Mouse (Mus musculus): ENCODE measurements around the gene Ccl20. TPM values are rescaled to one million over a fixed set of nuclear protein-coding genes. Genes with fewer than 3 reads are reported as not detected.
A peak's percentile ranks its signal among the peaks of the same experiment; 100 is the strongest.

Ccl20 gene
- polyA plus RNA-seq, 1 experiment from 2014 or later: 7.6 TPM

- no peaks in the 10 kb centered on the region for H3K27me3 ChIP-seq (ENCODE audit: control insufficient read depth, insufficient read depth, low read length)
- no peaks in the 10 kb centered on the region for H3K4me1 ChIP-seq (ENCODE audit: control insufficient read depth, insufficient read depth, low read length)
- H3K9me3 ChIP-seq (replicated peaks; ENCODE audit: control insufficient read depth, low read length): no peaks in the 10 kb centered on the region
- no peaks in the 10 kb centered on the region for H3K36me3 ChIP-seq (ENCODE audit: control insufficient read depth, insufficient read depth, low read length)
- H3K27ac ChIP-seq (ENCODE audit: low read length): no peak overlapping the region
- no peak overlapping the region for H3K9ac ChIP-seq (ENCODE audit: low read length)
- 78% methylated on average over 1 of the region's 1 CpGs for WGBS
- no peak overlapping the region for H3K4me3 ChIP-seq (replicated peaks; ENCODE audit: low read length)
- H3K4me2 ChIP-seq (ENCODE audit: low read depth, low read length): no peak overlapping the region
- no peak for ATAC-seq (ENCODE audit: insufficient read depth, low FRiP score)
These were observed 40.3 kb downstream of the Ccl20 start for GRCm38 (mm10) chr1:83156876-83157275.

DNA sequence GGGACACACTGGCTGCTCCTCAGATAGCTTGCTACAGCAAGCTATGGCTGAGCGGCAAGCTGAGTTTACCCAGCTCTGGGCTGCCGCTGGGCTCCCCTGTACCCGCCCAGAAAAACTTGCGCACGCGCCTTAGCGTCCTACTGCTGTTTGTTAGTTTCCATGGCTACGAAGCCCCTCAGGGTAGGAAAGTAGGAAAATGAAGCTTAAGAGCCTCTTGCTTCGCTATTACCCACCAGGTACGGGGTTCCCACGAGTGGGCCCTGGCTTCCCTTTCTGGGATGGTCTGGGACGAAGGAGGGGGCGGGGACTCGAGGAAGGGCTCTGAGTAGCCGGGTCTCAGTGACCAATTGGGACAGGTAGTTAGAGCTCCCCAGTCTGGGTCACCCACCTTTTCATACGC is 43.0 kb downstream of the Ccl20 start, which contains the start of gene Daw1:
TSS of gene Daw1 (plus strand) at position 150 of the 400 bp plus-strand sequence.
- peak; percentile 83 for ATAC-seq (ENCODE audit: insufficient read depth, low FRiP score)
- H3K27me3 ChIP-seq (ENCODE audit: control insufficient read depth, insufficient read depth, low read length): no peaks in the 10 kb centered on the region
- H3K27ac ChIP-seq (ENCODE audit: low read length): no peak within 1 kb of the TSS
- WGBS: 2% methylated on average over 16 of the region's 16 CpGs
- H3K9me3 ChIP-seq (replicated peaks; ENCODE audit: control insufficient read depth, low read length): no peaks in the 10 kb centered on the region
- peak within 1 kb of the TSS; percentile 54 for H3K4me2 ChIP-seq (ENCODE audit: low read depth, low read length)
- no peaks in the 10 kb centered on the region for H3K36me3 ChIP-seq (ENCODE audit: control insufficient read depth, insufficient read depth, low read length)
- H3K4me3 ChIP-seq (replicated peaks; ENCODE audit: low read length): peak within 1 kb of the TSS; percentile 61
- no peaks in the 10 kb centered on the region for H3K4me1 ChIP-seq (ENCODE audit: control insufficient read depth, insufficient read depth, low read length)
- H3K9ac ChIP-seq (ENCODE audit: low read length): peak within 1 kb of the TSS; percentile 73

GRCm38 (mm10) chr1:83161658-83162057 is 45.1 kb downstream of the Ccl20 start:
- Histone ChIP-seq H3K4me1 (ENCODE audit: control insufficient read depth, insufficient read depth, low read length) (no peaks in the 10 kb centered on the region), H3K9me3 (replicated peaks; ENCODE audit: control insufficient read depth, low read length) (no peaks in the 10 kb centered on the region), H3K4me3 (replicated peaks; ENCODE audit: low read length) (no peak overlapping the region), H3K4me2 (ENCODE audit: low read depth, low read length) (no peak overlapping the region), H3K9ac (ENCODE audit: low read length) (no peak overlapping the region), H3K27me3 (ENCODE audit: control insufficient read depth, insufficient read depth, low read length) (no peaks in the 10 kb centered on the region), H3K27ac (ENCODE audit: low read length) (no peak overlapping the region), H3K36me3 (ENCODE audit: control insufficient read depth, insufficient read depth, low read length) (no peaks in the 10 kb centered on the region)
- WGBS: 63% methylated on average over 3 of the region's 3 CpGs
- ATAC-seq (ENCODE audit: insufficient read depth, low FRiP score): no peak

- Histone ChIP-seq H3K27ac (ENCODE audit: low read length) (no peak overlapping the region), H3K9me3 (replicated peaks; ENCODE audit: control insufficient read depth, low read length) (no peaks in the 10 kb centered on the region), H3K36me3 (ENCODE audit: control insufficient read depth, insufficient read depth, low read length) (no peaks in the 10 kb centered on the region), H3K4me2 (ENCODE audit: low read depth, low read length) (no peak overlapping the region), H3K4me3 (replicated peaks; ENCODE audit: low read length) (no peak overlapping the region), H3K27me3 (ENCODE audit: control insufficient read depth, insufficient read depth, low read length) (no peaks in the 10 kb centered on the region), H3K9ac (ENCODE audit: low read length) (no peak overlapping the region), H3K4me1 (ENCODE audit: control insufficient read depth, insufficient read depth, low read length) (no peaks in the 10 kb centered on the region)
- ATAC-seq (ENCODE audit: insufficient read depth, low FRiP score): no peak
- WGBS: 64% methylated on average over 3 of the region's 3 CpGs
These were observed 47.5 kb downstream of the Ccl20 start for GRCm38 (mm10) chr1:83164027-83164426.

Other genes starting within 250 kb of the Ccl20 start
- gene A030005L19Rik, start 203.4 kb upstream of the Ccl20 start, polyA plus RNA-seq (2015; fragmentation: Nextera tagmentation; extraction: Ambion mirVana): 0.17 and 0.30 TPM in 2 replicates
- not detected in 2 replicates for gene A030014E15Rik, start 191.8 kb upstream of the Ccl20 start, polyA plus RNA-seq (2015; fragmentation: Nextera tagmentation; extraction: Ambion mirVana)
- not detected in 2 replicates for gene Gm6217, start 185.4 kb upstream of the Ccl20 start, polyA plus RNA-seq (2015; fragmentation: Nextera tagmentation; extraction: Ambion mirVana)
- not detected in 2 replicates for gene A030003K21Rik, start 173.4 kb upstream of the Ccl20 start, polyA plus RNA-seq (2015; fragmentation: Nextera tagmentation; extraction: Ambion mirVana)
- not detected in 2 replicates for gene Gm7544, start 160.8 kb upstream of the Ccl20 start, polyA plus RNA-seq (2015; fragmentation: Nextera tagmentation; extraction: Ambion mirVana)
- not detected in 2 replicates for gene Gm47955, start 156.5 kb upstream of the Ccl20 start, polyA plus RNA-seq (2015; fragmentation: Nextera tagmentation; extraction: Ambion mirVana)
- not detected in 2 replicates for gene Gm47959, start 116.2 kb upstream of the Ccl20 start, polyA plus RNA-seq (2015; fragmentation: Nextera tagmentation; extraction: Ambion mirVana)
- gene Slc19a3, start 78.3 kb upstream of the Ccl20 start, polyA plus RNA-seq (2015; fragmentation: Nextera tagmentation; extraction: Ambion mirVana): 0.54 and 0.88 TPM in 2 replicates
- gene Krtap28-10, start 74.3 kb upstream of the Ccl20 start, polyA plus RNA-seq (2015; fragmentation: Nextera tagmentation; extraction: Ambion mirVana): not detected in 2 replicates
- gene Gm47969, start 71.8 kb upstream of the Ccl20 start, polyA plus RNA-seq (2015; fragmentation: Nextera tagmentation; extraction: Ambion mirVana): not detected in 2 replicates
- gene A030005K14Rik, start 57.4 kb upstream of the Ccl20 start, polyA plus RNA-seq (2015; fragmentation: Nextera tagmentation; extraction: Ambion mirVana): not detected in 2 replicates
- not detected in 2 replicates for gene Krtap28-13, start 55.8 kb upstream of the Ccl20 start, polyA plus RNA-seq (2015; fragmentation: Nextera tagmentation; extraction: Ambion mirVana)
- 0.22 TPM in 1 of 2 replicates, not detected in the other for gene Daw1, start 43.0 kb downstream of the Ccl20 start, polyA plus RNA-seq (2015; fragmentation: Nextera tagmentation; extraction: Ambion mirVana)